Mouse (Mus musculus) thymus, adult 2 months (tissue): ENCODE data around the gene Ankmy1.

Experiments used
- CTCF ChIP-seq: fragments of 200-500 bp; IDR thresholded peaks from 2 replicates; pipeline ENCODE4 v1.5.1; 2012; ENCODE audit warnings: mild to moderate bottlenecking, control low read depth, low read length, moderate library complexity, borderline replicate concordance; ENCODE audit not compliant: control insufficient read depth, poor library complexity, insufficient read depth; ENCODE audit errors: extremely low read depth
- POLR2A ChIP-seq: fragments of 200-500 bp; IDR thresholded peaks from 2 replicates; pipeline ENCODE4 v1.6.1; 2012; ENCODE audit warnings: mild to moderate bottlenecking, low read length, control low read depth, moderate library complexity; ENCODE audit not compliant: control insufficient read depth, poor library complexity, insufficient read depth; ENCODE audit errors: extremely low read depth

GRCm38 (mm10) chr1:92874011-92874410 is 28.7 kb downstream of the Ankmy1 start:
- TF ChIP-seq CTCF (no peak), POLR2A (no peak)
